Mouse (Mus musculus) liver, adult 2 months (tissue): Measurements from ENCODE around the gene Rfx7. TPM values are rescaled to one million over a fixed set of nuclear protein-coding genes. Genes with fewer than 3 reads are reported as not detected.

Experiments used
- DNase-seq: peaks from one replicate; pipeline ENCODE4 v3.0.0-alpha.2; 2011; ENCODE audit warnings: low read depth, low spot score; ENCODE audit errors: extremely low read depth
- H3K27ac ChIP-seq: fragments of 200-500 bp; replicated peaks from 2 replicates; pipeline ENCODE4 v1.5.1; 2012; ENCODE audit warnings: low read depth, mild to moderate bottlenecking, control low read depth, inconsistent platforms, low read length; ENCODE audit not compliant: insufficient read depth
- H3K27me3 ChIP-seq: fragments of 200-500 bp; 2 replicates; pipeline ENCODE4 v1.6.1; 2012; ENCODE audit warnings: mild to moderate bottlenecking, moderate library complexity, low read length, inconsistent platforms; ENCODE audit not compliant: control insufficient read depth, insufficient read depth
- H3K36me3 ChIP-seq: fragments of 200-500 bp; 2 replicates; pipeline ENCODE4 v1.6.1; 2012; ENCODE audit warnings: low read length, inconsistent platforms; ENCODE audit not compliant: control insufficient read depth, insufficient read depth
- H3K4me1 ChIP-seq: fragments of 200-500 bp; 2 replicates; pipeline ENCODE4 v1.6.1; 2011; ENCODE audit warnings: low read length; ENCODE audit not compliant: control insufficient read depth, insufficient read depth
- H3K4me3 ChIP-seq: fragments of 200-500 bp; 2 replicates; pipeline ENCODE4 v1.5.1; 2011; ENCODE audit warnings: low read depth, mild to moderate bottlenecking, control low read depth, low read length, moderate library complexity; ENCODE audit not compliant: insufficient read depth
- H3K79me2 ChIP-seq: fragments of 200-500 bp; 2 replicates; pipeline ENCODE4 v1.6.1; 2012; ENCODE audit warnings: inconsistent platforms, mild to moderate bottlenecking, low read length, moderate library complexity; ENCODE audit not compliant: control insufficient read depth, insufficient read depth
- H3K9ac ChIP-seq: fragments of 200-500 bp; 2 replicates; pipeline ENCODE4 v1.6.1; 2012; ENCODE audit warnings: low read depth, mild to moderate bottlenecking, control low read depth, inconsistent platforms, low read length
- CTCF ChIP-seq: fragments of 200-500 bp; IDR thresholded peaks from 2 replicates; pipeline ENCODE4 v1.5.1; 2011; ENCODE audit warnings: low read depth, low read length, control low read depth
- POLR2A ChIP-seq: fragments of 200-500 bp; IDR thresholded peaks from 2 replicates; pipeline ENCODE4 v1.6.1; 2011; ENCODE audit warnings: low read length, control low read depth; ENCODE audit not compliant: insufficient read depth; ENCODE audit errors: extremely low read depth
- WGBS: fragments of 180-500 bp; shearing (Covaris S2); methylation state at CpG from one replicate; pipeline ENCODE4 v1.1.7; 2018; 5-methylcytosine and 5-hydroxymethylcytosine counted together
- polyA plus RNA-seq: library from polyadenylated mRNA; depleted of rRNA; stranded (reverse); fragments of >200 nt; gene quantifications from 2 replicates; pipeline ENCODE4 v1.2.3, GENCODE M21; 2012
- total RNA-seq: library from RNA; depleted of rRNA; stranded (reverse); fragments of >200 nt; gene quantifications from 2 replicates; pipeline ENCODE4 v1.2.3, GENCODE M21; 2014

Rfx7 gene
- total and polyA plus RNA-seq, 2 experiments, result 3.3 to 5.4 TPM

GRCm38 (mm10) chr9:72636547-72636946 is 104.5 kb downstream of the Rfx7 start:
- Histone ChIP-seq H3K79me2 (no peaks in the 10 kb centered on the region), H3K4me3 (no peak overlapping the region), H3K4me1 (peaks cover 8% of the 10 kb centered on the region), H3K27me3 (no peaks in the 10 kb centered on the region), H3K27ac (no peak overlapping the region), H3K9ac (no peak overlapping the region), H3K36me3 (no peaks in the 10 kb centered on the region)
- 88% methylated on average over 7 of the region's 7 CpGs for WGBS
- DNase-seq, result no peak
- TF ChIP-seq CTCF, result no peak
- no peak for TF ChIP-seq POLR2A

- H3K4me1 ChIP-seq, result peaks cover 8% of the 10 kb centered on the region
- H3K27me3 ChIP-seq, result no peaks in the 10 kb centered on the region
- no peak overlapping the region for H3K27ac ChIP-seq
- DNase-seq, result no peak
- no peak overlapping the region for H3K9ac ChIP-seq
- no peaks in the 10 kb centered on the region for H3K36me3 ChIP-seq
- no peaks in the 10 kb centered on the region for H3K79me2 ChIP-seq
- WGBS, result 91% methylated on average over 8 of the region's 8 CpGs
- TF ChIP-seq POLR2A, result no peak
- no peak for TF ChIP-seq CTCF
- no peak overlapping the region for H3K4me3 ChIP-seq
Observed at GRCm38 (mm10) chr9:72637243-72637642, 105.2 kb downstream of the Rfx7 start.

GRCm38 (mm10) chr9:72638951-72639842 is 107.2 kb downstream of the Rfx7 start:
- WGBS, result 71% methylated on average over 9 of the region's 9 CpGs
- Histone ChIP-seq H3K36me3 (no peaks in the 10 kb centered on the region), H3K4me1 (peaks cover 8% of the 10 kb centered on the region), H3K79me2 (no peaks in the 10 kb centered on the region), H3K27me3 (no peaks in the 10 kb centered on the region), H3K27ac (peak overlapping the region; percentile 96), H3K4me3 (peak overlapping the region; percentile 63), H3K9ac (peak overlapping the region; percentile 78)
- TF ChIP-seq CTCF, result no peak
- no peak for TF ChIP-seq POLR2A
- DNase-seq, result peak; percentile 66

GRCm38 (mm10) chr9:72639843-72640621 is 108.0 kb downstream of the Rfx7 start:
- no peaks in the 10 kb centered on the region for H3K36me3 ChIP-seq
- peak overlapping the region; percentile 78 for H3K9ac ChIP-seq
- TF ChIP-seq CTCF (no peak), POLR2A (peak; percentile 81)
- peak overlapping the region; percentile 96 for H3K27ac ChIP-seq
- peak; percentile 97 for DNase-seq
- no peaks in the 10 kb centered on the region for H3K27me3 ChIP-seq
- H3K79me2 ChIP-seq, result no peaks in the 10 kb centered on the region
- H3K4me1 ChIP-seq, result peaks cover 8% of the 10 kb centered on the region
- H3K4me3 ChIP-seq, result peak overlapping the region; percentile 63
- WGBS, result 3% methylated on average over 27 of the region's 27 CpGs

- H3K4me3 ChIP-seq, result no peak overlapping the region
- no peaks in the 10 kb centered on the region for H3K79me2 ChIP-seq
- WGBS, result 60% methylated on average over 7 of the region's 7 CpGs
- peaks cover 8% of the 10 kb centered on the region for H3K4me1 ChIP-seq
- DNase-seq, result no peak
- no peak overlapping the region; the same call in 1 of the 2 replicates for H3K9ac ChIP-seq
- H3K27ac ChIP-seq, result peak overlapping the region; percentile 96
- no peak for TF ChIP-seq POLR2A
- no peak for TF ChIP-seq CTCF
- H3K36me3 ChIP-seq, result no peaks in the 10 kb centered on the region
- no peaks in the 10 kb centered on the region for H3K27me3 ChIP-seq
Observed at GRCm38 (mm10) chr9:72640642-72641041, 108.6 kb downstream of the Rfx7 start.
